Mouse (Mus musculus) lung, postnatal 0 days (tissue): ENCODE data around the gene Arhgef40. TPM values are rescaled to one million over a fixed set of nuclear protein-coding genes. Genes with fewer than 3 reads are reported as not detected.

Experiments used
- ATAC-seq: fragments of 200-750 bp; cut with Nextera tagmentation; 2 replicates; pipeline ENCODE4 v1.8.0; 2017; ENCODE audit warnings: moderate library complexity
- DNase-seq: peaks from one replicate; pipeline ENCODE4 v3.0.0-alpha.2; 2016; ENCODE audit warnings: low spot score
- H3K27ac ChIP-seq: fragments of 300-500 bp; sonication (generic); 2 replicates; pipeline ENCODE4 v1.5.1; 2014; ENCODE audit warnings: antibody characterized with exemption, mild to moderate bottlenecking, low read length, mixed read lengths
- H3K27me3 ChIP-seq: fragments of 300-500 bp; sonication (generic); replicated peaks from 2 replicates; pipeline ENCODE4 v1.6.1; 2014; ENCODE audit warnings: low read length, mixed read lengths; ENCODE audit not compliant: insufficient read depth
- H3K36me3 ChIP-seq: fragments of 300-500 bp; sonication (generic); 2 replicates; pipeline ENCODE4 v1.6.1; 2014; ENCODE audit warnings: low read length, mixed read lengths; ENCODE audit not compliant: insufficient read depth
- H3K4me1 ChIP-seq: fragments of 300-500 bp; sonication (generic); 2 replicates; pipeline ENCODE4 v1.6.1; 2014; ENCODE audit warnings: antibody characterized with exemption, low read depth, low read length, mixed read lengths; ENCODE audit not compliant: insufficient read depth
- H3K4me2 ChIP-seq: fragments of 300-500 bp; sonication (generic); replicated peaks from 2 replicates; pipeline ENCODE4 v1.6.1; 2014; ENCODE audit warnings: low read depth, mild to moderate bottlenecking, low read length, moderate library complexity, mixed read lengths
- H3K4me3 ChIP-seq: fragments of 300-500 bp; sonication (generic); 2 replicates; pipeline ENCODE4 v1.5.1; 2014; ENCODE audit warnings: low read depth, low read length
- H3K9ac ChIP-seq: fragments of 300-500 bp; sonication (generic); replicated peaks from 2 replicates; pipeline ENCODE4 v1.6.1; 2014; ENCODE audit warnings: low read depth, mild to moderate bottlenecking
- H3K9me3 ChIP-seq: fragments of 300-500 bp; sonication (generic); 2 replicates; pipeline ENCODE4 v1.6.1; 2016; ENCODE audit warnings: low read length, mixed read lengths
- CTCF ChIP-seq: IDR thresholded peaks from 2 replicates; pipeline ENCODE4 v1.5.1; 2016; ENCODE audit warnings: antibody characterized with exemption, mild to moderate bottlenecking
- EP300 ChIP-seq: IDR thresholded peaks from 2 replicates; pipeline ENCODE4 v1.6.1; 2016; ENCODE audit warnings: antibody characterized with exemption, mild to moderate bottlenecking, control low read depth
- WGBS: fragments of 180-500 bp; shearing (Covaris S2); extraction: QIAGEN DNeasy Blood & Tissue Kit; methylation state at CpG from one replicate; pipeline ENCODE4 v1.1.7; 2014; 5-methylcytosine and 5-hydroxymethylcytosine counted together
- polyA plus RNA-seq: library from polyadenylated mRNA; unstranded; fragments of >200 nt; fragmentation: Nextera tagmentation; extraction: Ambion mirVana; gene quantifications from 2 replicates; pipeline ENCODE4 v1.2.1, GENCODE M21; 2015

Arhgef40 gene
- polyA plus RNA-seq, 1 experiment from 2014 or later = 46.3 TPM

GRCm38 (mm10) chr14:52011683-52012082 is 27.2 kb downstream of the Arhgef40 start:
- WGBS = 63% methylated on average over 1 of the region's 1 CpGs
- Histone ChIP-seq H3K4me1 (peaks cover 3% of the 10 kb centered on the region; the same call in 1 of the 2 replicates), H3K4me3 (no peak overlapping the region), H3K4me2 (no peak overlapping the region), H3K36me3 (peaks cover 8% of the 10 kb centered on the region; the same call in 1 of the 2 replicates), H3K9ac (no peak overlapping the region), H3K27me3 (no peaks in the 10 kb centered on the region), H3K27ac (no peak overlapping the region), H3K9me3 (no peaks in the 10 kb centered on the region)
- no peak for DNase-seq
- TF ChIP-seq EP300 (no peak), CTCF (no peak)
- no peak for ATAC-seq

GRCm38 (mm10) chr14:52012085-52012484 is 27.6 kb downstream of the Arhgef40 start:
- H3K27ac ChIP-seq = no peak overlapping the region
- H3K36me3 ChIP-seq = 0 out of 2 replicates have a peak, but pooled peaks cover 4% of the 10 kb centered on the region
- H3K4me1 ChIP-seq = peaks cover 3% of the 10 kb centered on the region; the same call in 1 of the 2 replicates

GRCm38 (mm10) chr14:52012553-52012952 is 28.0 kb downstream of the Arhgef40 start:
- no peak overlapping the region for H3K9ac ChIP-seq

More at GRCm38 (mm10) chr14:52012085-52012484, 27.6 kb downstream of the Arhgef40 start:
- no peak for TF ChIP-seq CTCF
- no peak for TF ChIP-seq EP300
- DNase-seq = no peak
- H3K4me3 ChIP-seq = no peak overlapping the region
- H3K4me2 ChIP-seq = no peak overlapping the region
- H3K9ac ChIP-seq = no peak overlapping the region
- no peaks in the 10 kb centered on the region for H3K9me3 ChIP-seq
- 72% methylated on average over 4 of the region's 4 CpGs for WGBS
- ATAC-seq = no peak
- no peaks in the 10 kb centered on the region for H3K27me3 ChIP-seq

GRCm38 (mm10) chr14:52013021-52013610 is 28.6 kb downstream of the Arhgef40 start:
- DNase-seq (no peak), ATAC-seq (no peak)
- H3K9me3 ChIP-seq = no peaks in the 10 kb centered on the region
- H3K27ac ChIP-seq = peak overlapping the region; percentile 96; the same call in 1 of the 2 replicates
- H3K27me3 ChIP-seq = no peaks in the 10 kb centered on the region
- peak overlapping the region; percentile 71; the same call in 1 of the 2 replicates for H3K4me3 ChIP-seq
- TF ChIP-seq CTCF (no peak), EP300 (no peak)
- peak overlapping the region; percentile 63; the same call in 1 of the 2 replicates for H3K9ac ChIP-seq
- 60% methylated on average over 8 of the region's 8 CpGs for WGBS
- H3K4me2 ChIP-seq = peak overlapping the region; percentile 74
- peaks cover 3% of the 10 kb centered on the region; the same call in 1 of the 2 replicates for H3K4me1 ChIP-seq
- H3K36me3 ChIP-seq = no peaks in the 10 kb centered on the region

More at GRCm38 (mm10) chr14:52012553-52012952, 28.0 kb downstream of the Arhgef40 start:
- Histone ChIP-seq H3K27ac (no peak overlapping the region), H3K4me1 (peaks cover 3% of the 10 kb centered on the region; the same call in 1 of the 2 replicates), H3K36me3 (no peaks in the 10 kb centered on the region), H3K4me3 (no peak overlapping the region), H3K4me2 (no peak overlapping the region), H3K27me3 (no peaks in the 10 kb centered on the region), H3K9me3 (no peaks in the 10 kb centered on the region)
- no peak for DNase-seq
- no peak for ATAC-seq
- TF ChIP-seq EP300 (no peak), CTCF (no peak)
- 78% methylated on average over 5 of the region's 5 CpGs for WGBS

- no peak for TF ChIP-seq EP300
- peak overlapping the region; percentile 71 for H3K4me3 ChIP-seq
- H3K4me1 ChIP-seq = peaks cover 3% of the 10 kb centered on the region; the same call in 1 of the 2 replicates
- peak overlapping the region; percentile 96 for H3K27ac ChIP-seq
- H3K9ac ChIP-seq = peak overlapping the region; percentile 63
- peak; percentile 23 for ATAC-seq
- peak; percentile 54 for DNase-seq
- peak overlapping the region; percentile 74 for H3K4me2 ChIP-seq
- H3K27me3 ChIP-seq = no peaks in the 10 kb centered on the region
- 4% methylated on average over 12 of the region's 24 CpGs for WGBS
- H3K36me3 ChIP-seq = no peaks in the 10 kb centered on the region
- no peaks in the 10 kb centered on the region for H3K9me3 ChIP-seq
Measured at GRCm38 (mm10) chr14:52013771-52014219, 29.3 kb downstream of the Arhgef40 start.

- Histone ChIP-seq H3K4me1 (peaks cover 3% of the 10 kb centered on the region; the same call in 1 of the 2 replicates), H3K36me3 (no peaks in the 10 kb centered on the region), H3K27ac (peak overlapping the region; percentile 96), H3K9me3 (no peaks in the 10 kb centered on the region), H3K9ac (peak overlapping the region; percentile 63), H3K4me2 (peak overlapping the region; percentile 74), H3K27me3 (no peaks in the 10 kb centered on the region), H3K4me3 (peak overlapping the region; percentile 71)
- ATAC-seq (peak; percentile 38), DNase-seq (peak; percentile 32)
- WGBS = no CpG with 5 or more reads among the region's 80 CpGs
- no peak for TF ChIP-seq CTCF
- TF ChIP-seq EP300 = no peak
Measured at GRCm38 (mm10) chr14:52014271-52014760, 29.8 kb downstream of the Arhgef40 start.
